Mouse (Mus musculus): ENCODE measurements around the gene Cyp2t4.

GRCm38 (mm10) chr7:27124305-27124832, 29.1 kb upstream of the Cyp2t4 start:
- TF ChIP-seq ZC3H11A (IDR thresholded peaks at IDR 0.05; ENCODE audit: low read depth, low read length) (no peak), NELFE (IDR thresholded peaks at IDR 0.05; ENCODE audit: low read depth, low read length) (no peak), TAL1 (IDR thresholded peaks at IDR 0.05; ENCODE audit: low read length) (no peak), SIN3A (IDR thresholded peaks at IDR 0.05; ENCODE audit: low read length) (no peak)
